Mouse (Mus musculus) liver, adult 2 months (tissue): ENCODE results near the gene Ntn4. TPM values are rescaled to one million over a fixed set of nuclear protein-coding genes. Genes with fewer than 3 reads are reported as not detected.
A peak's percentile ranks its signal among the peaks of the same experiment; 100 is the strongest.

Experiments used
- DNase-seq: peaks from one replicate; pipeline ENCODE4 v3.0.0-alpha.2; 2011; ENCODE audit warnings: low read depth, low spot score; ENCODE audit errors: extremely low read depth
- H3K27ac ChIP-seq: fragments of 200-500 bp; replicated peaks from 2 replicates; pipeline ENCODE4 v1.5.1; 2012; ENCODE audit warnings: low read depth, mild to moderate bottlenecking, control low read depth, inconsistent platforms, low read length; ENCODE audit not compliant: insufficient read depth
- H3K27me3 ChIP-seq: fragments of 200-500 bp; 2 replicates; pipeline ENCODE4 v1.6.1; 2012; ENCODE audit warnings: mild to moderate bottlenecking, moderate library complexity, low read length, inconsistent platforms; ENCODE audit not compliant: control insufficient read depth, insufficient read depth
- H3K36me3 ChIP-seq: fragments of 200-500 bp; 2 replicates; pipeline ENCODE4 v1.6.1; 2012; ENCODE audit warnings: low read length, inconsistent platforms; ENCODE audit not compliant: control insufficient read depth, insufficient read depth
- H3K4me1 ChIP-seq: fragments of 200-500 bp; 2 replicates; pipeline ENCODE4 v1.6.1; 2011; ENCODE audit warnings: low read length; ENCODE audit not compliant: control insufficient read depth, insufficient read depth
- H3K4me3 ChIP-seq: fragments of 200-500 bp; 2 replicates; pipeline ENCODE4 v1.5.1; 2011; ENCODE audit warnings: low read depth, mild to moderate bottlenecking, control low read depth, low read length, moderate library complexity; ENCODE audit not compliant: insufficient read depth
- H3K79me2 ChIP-seq: fragments of 200-500 bp; 2 replicates; pipeline ENCODE4 v1.6.1; 2012; ENCODE audit warnings: inconsistent platforms, mild to moderate bottlenecking, low read length, moderate library complexity; ENCODE audit not compliant: control insufficient read depth, insufficient read depth
- H3K9ac ChIP-seq: fragments of 200-500 bp; 2 replicates; pipeline ENCODE4 v1.6.1; 2012; ENCODE audit warnings: low read depth, mild to moderate bottlenecking, control low read depth, inconsistent platforms, low read length
- CTCF ChIP-seq: fragments of 200-500 bp; IDR thresholded peaks from 2 replicates; pipeline ENCODE4 v1.5.1; 2011; ENCODE audit warnings: low read depth, low read length, control low read depth
- POLR2A ChIP-seq: fragments of 200-500 bp; IDR thresholded peaks from 2 replicates; pipeline ENCODE4 v1.6.1; 2011; ENCODE audit warnings: low read length, control low read depth; ENCODE audit not compliant: insufficient read depth; ENCODE audit errors: extremely low read depth
- WGBS: fragments of 180-500 bp; shearing (Covaris S2); methylation state at CpG from one replicate; pipeline ENCODE4 v1.1.7; 2018; 5-methylcytosine and 5-hydroxymethylcytosine counted together
- polyA plus RNA-seq: library from polyadenylated mRNA; depleted of rRNA; stranded (reverse); fragments of >200 nt; gene quantifications from 2 replicates; pipeline ENCODE4 v1.2.3, GENCODE M21; 2012
- total RNA-seq: library from RNA; depleted of rRNA; stranded (reverse); fragments of >200 nt; gene quantifications from 2 replicates; pipeline ENCODE4 v1.2.3, GENCODE M21; 2014

The Ntn4 gene
- total and polyA plus RNA-seq, 2 experiments, result 4.0 to 8.0 TPM

- H3K9ac ChIP-seq, result no peak overlapping the region
- no peak overlapping the region for H3K4me3 ChIP-seq
- DNase-seq, result no peak
- H3K27ac ChIP-seq, result no peak overlapping the region
- TF ChIP-seq POLR2A, result no peak
- no peaks in the 10 kb centered on the region for H3K79me2 ChIP-seq
- H3K36me3 ChIP-seq, result no peaks in the 10 kb centered on the region
- 76% methylated on average over 8 of the region's 8 CpGs for WGBS
- H3K4me1 ChIP-seq, result no peaks in the 10 kb centered on the region
- no peaks in the 10 kb centered on the region for H3K27me3 ChIP-seq
Observed at GRCm38 (mm10) chr10:93642897-93643296, 2.4 kb downstream of the Ntn4 start.

- no peaks in the 10 kb centered on the region for H3K4me1 ChIP-seq
- TF ChIP-seq POLR2A (no peak), CTCF (no peak)
- H3K79me2 ChIP-seq, result no peaks in the 10 kb centered on the region
- no peak overlapping the region for H3K9ac ChIP-seq
- H3K27me3 ChIP-seq, result no peaks in the 10 kb centered on the region
- WGBS, result 95% methylated on average over 12 of the region's 12 CpGs
- no peak for DNase-seq
- H3K27ac ChIP-seq, result no peak overlapping the region
- H3K4me3 ChIP-seq, result no peak overlapping the region
- H3K36me3 ChIP-seq, result no peaks in the 10 kb centered on the region
Observed at GRCm38 (mm10) chr10:93644451-93644941, 4.0 kb downstream of the Ntn4 start.

GRCm38 (mm10) chr10:93647655-93648561 is 7.4 kb downstream of the Ntn4 start:
- no peaks in the 10 kb centered on the region for H3K36me3 ChIP-seq
- no peaks in the 10 kb centered on the region for H3K27me3 ChIP-seq
- H3K9ac ChIP-seq, result no peak overlapping the region
- TF ChIP-seq POLR2A (no peak), CTCF (no peak)
- 0 out of 2 replicates have a peak overlapping the region, but pooled peaks have one; percentile 10 for H3K27ac ChIP-seq
- no peak for DNase-seq
- no peaks in the 10 kb centered on the region for H3K79me2 ChIP-seq
- no peak overlapping the region for H3K4me3 ChIP-seq
- no peaks in the 10 kb centered on the region for H3K4me1 ChIP-seq
- 77% methylated on average over 10 of the region's 10 CpGs for WGBS

- Histone ChIP-seq H3K27ac (no peak overlapping the region), H3K9ac (no peak overlapping the region), H3K4me1 (no peaks in the 10 kb centered on the region), H3K79me2 (no peaks in the 10 kb centered on the region), H3K4me3 (no peak overlapping the region), H3K27me3 (no peaks in the 10 kb centered on the region), H3K36me3 (no peaks in the 10 kb centered on the region)
- TF ChIP-seq CTCF (no peak), POLR2A (no peak)
- no peak for DNase-seq
- 89% methylated on average over 8 of the region's 8 CpGs for WGBS
Observed at GRCm38 (mm10) chr10:93648598-93649102, 8.2 kb downstream of the Ntn4 start.

DNA sequence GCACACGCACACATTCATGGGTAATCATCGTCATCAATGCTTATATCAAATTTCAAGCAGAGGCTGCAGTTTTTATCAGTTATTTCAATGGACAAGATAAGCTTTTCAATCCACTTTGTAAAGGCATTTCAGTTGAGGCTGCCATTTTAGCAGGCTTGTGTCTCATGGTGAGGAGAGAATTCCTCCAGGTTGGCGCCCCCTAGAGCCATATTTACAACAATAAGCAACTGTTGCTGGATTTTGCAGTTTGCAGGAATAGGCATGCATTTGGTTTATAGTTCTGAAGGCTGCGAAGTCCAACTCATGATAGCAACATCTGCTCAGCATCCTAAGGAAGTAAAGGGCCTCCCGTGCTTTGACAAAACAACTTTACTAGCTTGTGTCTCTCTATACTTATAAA is 8.6 kb downstream of the Ntn4 start:
- Histone ChIP-seq H3K27me3 (no peaks in the 10 kb centered on the region), H3K79me2 (no peaks in the 10 kb centered on the region), H3K4me3 (no peak overlapping the region), H3K4me1 (no peaks in the 10 kb centered on the region), H3K9ac (no peak overlapping the region), H3K36me3 (no peaks in the 10 kb centered on the region), H3K27ac (no peak overlapping the region)
- TF ChIP-seq CTCF, result no peak
- no peak for TF ChIP-seq POLR2A
- WGBS, result 85% methylated on average over 5 of the region's 5 CpGs
- DNase-seq, result no peak

DNA sequence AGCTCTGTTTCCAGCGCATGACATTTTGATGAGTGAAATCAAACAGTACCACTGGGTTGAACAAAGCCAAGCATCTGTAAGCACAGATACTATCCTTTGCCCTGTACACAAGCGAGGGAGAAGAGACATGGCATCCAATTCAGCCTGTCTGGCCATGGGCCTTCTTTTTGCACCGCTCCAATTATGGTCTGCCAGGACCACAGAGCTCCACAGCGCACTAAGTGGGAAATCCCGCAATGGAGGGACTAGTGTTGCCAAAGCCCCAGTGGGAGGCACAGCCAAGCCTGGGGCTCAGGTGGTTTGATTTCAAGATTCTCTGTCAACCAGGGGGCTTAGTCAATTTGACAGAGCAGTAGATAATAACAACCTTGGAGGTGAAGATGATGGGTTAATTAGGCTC is 9.1 kb downstream of the Ntn4 start:
- no peak overlapping the region for H3K9ac ChIP-seq
- no peaks in the 10 kb centered on the region for H3K36me3 ChIP-seq
- H3K27ac ChIP-seq, result no peak overlapping the region
- H3K4me3 ChIP-seq, result no peak overlapping the region
- H3K27me3 ChIP-seq, result no peaks in the 10 kb centered on the region
- no peaks in the 10 kb centered on the region for H3K79me2 ChIP-seq
- TF ChIP-seq POLR2A (no peak), CTCF (no peak)
- WGBS, result 96% methylated on average over 5 of the region's 5 CpGs
- no peaks in the 10 kb centered on the region for H3K4me1 ChIP-seq
- no peak for DNase-seq
